Mouse (Mus musculus): ENCODE results near the gene Lyzl4. TPM values are rescaled to one million over a fixed set of nuclear protein-coding genes. Genes with fewer than 3 reads are reported as not detected.

The Lyzl4 gene
- total and polyA plus RNA-seq, 3 experiments, result not detected

DNA sequence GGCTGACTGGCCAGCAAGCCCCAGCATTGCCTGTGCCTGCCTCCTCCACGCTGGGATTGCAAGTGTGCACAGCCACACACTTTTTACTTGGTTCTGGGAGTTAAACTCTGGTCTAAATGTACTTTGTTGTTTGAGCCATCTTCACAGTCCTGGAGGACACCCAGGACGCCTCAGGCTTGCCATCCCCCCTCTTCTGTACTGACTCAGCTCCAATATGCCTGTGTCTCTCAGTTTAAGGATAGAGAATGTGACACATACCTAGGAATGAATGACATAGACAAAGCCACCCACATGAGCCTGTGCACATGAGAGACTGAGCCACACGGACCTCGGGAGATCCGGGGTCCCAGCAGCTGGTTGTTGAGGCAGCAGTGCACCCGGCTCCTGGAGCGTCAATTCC is 78.6 kb downstream of the Lyzl4 start:
- Histone ChIP-seq H3K79me2 (ENCODE audit: control insufficient read depth, insufficient read depth, low read length, poor library complexity) (no peaks in the 10 kb centered on the region), H3K27me3 (ENCODE audit: control insufficient read depth in 1 of 2, insufficient read depth in 2 of 2, low read length in 2 of 2) (peaks cover 0 to 3% of the 10 kb centered on the region in 2 experiments; a peak in 2 of 4 replicates), H3K4me3 (ENCODE audit: control insufficient read depth in 1 of 2, insufficient read depth in 1 of 2, low read depth in 2 of 2, low read length in 2 of 2) (no peak overlapping the region), H3K9ac (ENCODE audit: control insufficient read depth, low read depth, low read length, poor library complexity, severe bottlenecking) (no peak overlapping the region), H3K27ac (ENCODE audit: control insufficient read depth, low read depth, low read length) (no peak overlapping the region), H3K9me3 (replicated peaks; ENCODE audit: insufficient read depth, low read length) (no peaks in the 10 kb centered on the region), H3K4me1 (ENCODE audit: control insufficient read depth in 1 of 2, insufficient read depth in 2 of 2, low read length in 2 of 2) (no peaks in the 10 kb centered on the region), H3K36me3 (ENCODE audit: control insufficient read depth in 1 of 2, insufficient read depth in 2 of 2, low read length in 2 of 2) (no peaks in the 10 kb centered on the region)
- TF ChIP-seq CHD1 (IDR thresholded peaks at IDR 0.05; ENCODE audit: low read depth, low read length) (no peak), ELF1 (IDR thresholded peaks at IDR 0.05; ENCODE audit: low read depth, low read length) (no peak), GABPA (IDR thresholded peaks at IDR 0.05; ENCODE audit: low read depth, low read length) (no peak), BHLHE40 (IDR thresholded peaks at IDR 0.05; ENCODE audit: borderline replicate concordance, low read depth, low read length) (no peak), ETS1 (IDR thresholded peaks at IDR 0.05; ENCODE audit: low read depth, low read length) (no peak), NELFE (IDR thresholded peaks at IDR 0.05; ENCODE audit: low read depth, low read length) (no peak), KAT2A (conservative IDR thresholded peaks at IDR 0.05; ENCODE audit: low read depth, low read length) (no peak), UBTF (IDR thresholded peaks at IDR 0.05; ENCODE audit: borderline replicate concordance, insufficient read depth, low read depth, low read length) (no peak), ZMIZ1 (IDR thresholded peaks at IDR 0.05; ENCODE audit: low read depth, low read length) (no peak), MYB (IDR thresholded peaks at IDR 0.05; ENCODE audit: low read depth, low read length) (no peak), MYC (IDR thresholded peaks at IDR 0.05; ENCODE audit: low read depth, low read length) (no peak), MAFK (IDR thresholded peaks at IDR 0.05; ENCODE audit: borderline replicate concordance, low read depth, low read length) (no peak), TAL1 (IDR thresholded peaks at IDR 0.05; ENCODE audit: low read length) (no peak), SIN3A (IDR thresholded peaks at IDR 0.05; ENCODE audit: low read length) (no peak), ZKSCAN1 (IDR thresholded peaks at IDR 0.05; ENCODE audit: low read depth, low read length) (no peak)
- no peak for DNase-seq (ENCODE audit: low read depth, low spot score)

DNA sequence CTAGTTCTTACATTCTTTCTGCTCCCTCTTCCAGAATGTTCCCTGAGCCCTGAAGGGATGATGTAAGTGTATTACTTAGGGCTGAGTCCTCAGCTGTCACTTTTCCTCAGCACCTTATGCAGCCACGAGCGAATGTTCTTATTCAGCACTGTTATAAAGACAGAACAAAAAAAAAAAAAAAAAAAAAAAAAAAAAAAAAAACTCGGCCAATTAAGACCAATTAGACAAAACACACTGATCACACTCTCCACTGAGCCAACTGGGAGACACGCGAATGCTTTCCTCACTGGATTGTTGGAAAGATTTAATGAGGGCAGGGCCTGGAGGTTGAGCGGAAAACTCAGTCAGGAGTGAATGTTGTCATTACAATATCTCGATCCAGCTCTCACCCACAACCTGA is 81.4 kb downstream of the Lyzl4 start:
- TF ChIP-seq TAL1 (IDR thresholded peaks at IDR 0.05; ENCODE audit: low read length) (no peak), MAFK (IDR thresholded peaks at IDR 0.05; ENCODE audit: borderline replicate concordance, low read depth, low read length) (no peak), MEF2A (IDR thresholded peaks at IDR 0.05; ENCODE audit: extremely low read depth, insufficient replicate concordance, low read depth, low read length, poor library complexity, severe bottlenecking) (no peak), ELF1 (IDR thresholded peaks at IDR 0.05; ENCODE audit: low read depth, low read length) (no peak), POLR2AphosphoS5 (IDR thresholded peaks at IDR 0.05; ENCODE audit: borderline replicate concordance, low read depth, low read length) (no peak), POLR2A (IDR thresholded peaks at IDR 0.05; ENCODE audit: control insufficient read depth in 1 of 2, insufficient read depth in 1 of 2, low read depth in 1 of 2, low read length in 2 of 2, poor library complexity in 1 of 2) (no peak), ZC3H11A (IDR thresholded peaks at IDR 0.05; ENCODE audit: low read depth, low read length) (no peak), GABPA (IDR thresholded peaks at IDR 0.05; ENCODE audit: low read depth, low read length) (no peak), CHD1 (IDR thresholded peaks at IDR 0.05; ENCODE audit: low read depth, low read length) (no peak), UBTF (IDR thresholded peaks at IDR 0.05; ENCODE audit: borderline replicate concordance, insufficient read depth, low read depth, low read length) (no peak), CTCF (IDR thresholded peaks at IDR 0.05 in 2 of 3, conservative IDR thresholded peaks at IDR 0.05 in 1 of 3; ENCODE audit: control insufficient read depth in 1 of 3, insufficient read depth in 1 of 3, low read depth in 2 of 3, low read length in 3 of 3, poor library complexity in 1 of 3, severe bottlenecking in 1 of 3) (no peak), ZMIZ1 (IDR thresholded peaks at IDR 0.05; ENCODE audit: low read depth, low read length) (no peak), SMC3 (IDR thresholded peaks at IDR 0.05; ENCODE audit: low read depth, low read length) (no peak), ZKSCAN1 (IDR thresholded peaks at IDR 0.05; ENCODE audit: low read depth, low read length) (no peak), HCFC1 (IDR thresholded peaks at IDR 0.05; ENCODE audit: low read depth, low read length) (no peak), USF2 (IDR thresholded peaks at IDR 0.05; ENCODE audit: borderline replicate concordance in 1 of 2, insufficient read depth in 1 of 2, low read depth in 1 of 2, low read length in 2 of 2) (no peak)
- no peak for DNase-seq (ENCODE audit: low read depth, low spot score)
- H3K27ac ChIP-seq (ENCODE audit: control insufficient read depth, low read depth, low read length), result no peak overlapping the region
- no peak overlapping the region for H3K4me3 ChIP-seq (ENCODE audit: control insufficient read depth in 1 of 2, insufficient read depth in 1 of 2, low read depth in 2 of 2, low read length in 2 of 2)
- H3K36me3 ChIP-seq (ENCODE audit: control insufficient read depth in 1 of 2, insufficient read depth in 2 of 2, low read length in 2 of 2), result no peaks in the 10 kb centered on the region; a peak in 1 of 4 replicates
- H3K9ac ChIP-seq (ENCODE audit: control insufficient read depth, low read depth, low read length, poor library complexity, severe bottlenecking), result no peak overlapping the region
- H3K27me3 ChIP-seq (ENCODE audit: control insufficient read depth in 1 of 2, insufficient read depth in 2 of 2, low read length in 2 of 2), result peaks cover 0 to 1% of the 10 kb centered on the region in 2 experiments; a peak in 1 of 4 replicates
- no peaks in the 10 kb centered on the region for H3K9me3 ChIP-seq (replicated peaks; ENCODE audit: insufficient read depth, low read length)
- H3K4me1 ChIP-seq (ENCODE audit: control insufficient read depth in 1 of 2, insufficient read depth in 2 of 2, low read length in 2 of 2), result no peaks in the 10 kb centered on the region
- H3K79me2 ChIP-seq (ENCODE audit: control insufficient read depth, insufficient read depth, low read length, poor library complexity), result no peaks in the 10 kb centered on the region
